Comparison of ENCODE assay signal across 11 mouse cellular contexts in the genomic region with DNA sequence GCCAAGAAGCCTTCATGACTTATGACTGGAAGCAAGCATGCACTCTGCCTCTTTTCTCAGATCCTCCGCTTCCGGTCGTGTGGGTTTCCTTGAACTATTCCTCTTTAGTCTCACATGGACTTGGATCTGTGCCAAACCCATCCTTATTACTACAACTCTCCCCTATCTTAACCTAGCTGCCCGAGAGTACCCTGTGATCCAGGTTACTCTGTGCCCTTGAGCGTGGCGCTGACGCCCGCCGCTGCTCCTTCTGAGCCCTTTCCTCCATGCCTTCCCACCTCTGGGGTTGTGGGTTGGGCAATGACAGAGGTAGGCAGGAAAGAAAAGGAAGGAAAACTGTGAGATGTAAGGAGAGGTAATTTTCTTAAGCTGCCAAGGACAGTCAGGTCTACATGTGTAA. TPM values are rescaled to one million over a fixed set of nuclear protein-coding genes. Genes with fewer than 3 reads are reported as not detected.
DNase-seq lines count a peak whose midpoint lies in the region; ATAC-seq lines count a peak whose summit lies in the region.
"Had no signal": no experiment of that assay in that cellular context is flagged by ENCODE, and none has a peak within 500 bp of the region (broad histone marks: within the 10 kb centered on the region; RNA-seq: fewer than 3 reads in every experiment).

No protein-coding gene starts in this region.

- H3K4me2 ChIP-seq in hindbrain, embryonic 12.5 days (replicated peaks) = peak overlapping the region; percentile 80
- H3K4me2 ChIP-seq in neural tube, embryonic 12.5 days (replicated peaks) = peak overlapping the region; percentile 86
- H3K4me2 ChIP-seq in hindbrain, embryonic 15.5 days = peak overlapping the region; percentile 79
- H3K4me2 ChIP-seq in neural tube, embryonic 14.5 days (ENCODE audit: low read depth, low read length) = peak overlapping the region; percentile 27; the same call in 1 of the 2 replicates
- H3K4me2 ChIP-seq: liver, embryonic 12.5 days had no signal

- no peaks in the 10 kb centered on the region for H3K9me3 ChIP-seq in hindbrain, embryonic 12.5 days (replicated peaks)
- no peaks in the 10 kb centered on the region for H3K9me3 ChIP-seq in hindbrain, embryonic 10.5 days
- no peaks in the 10 kb centered on the region for H3K9me3 ChIP-seq in neural tube, embryonic 12.5 days
- H3K9me3 ChIP-seq in hindbrain, embryonic 15.5 days = no peaks in the 10 kb centered on the region
- H3K9me3 ChIP-seq in neural tube, embryonic 14.5 days (ENCODE audit: control insufficient read depth, low read length) = no peaks in the 10 kb centered on the region
- H3K9me3 ChIP-seq: liver, embryonic 12.5 days had no signal

- no peak overlapping the region for H3K9ac ChIP-seq in hindbrain, embryonic 12.5 days
- no peak overlapping the region for H3K9ac ChIP-seq in neural tube, embryonic 12.5 days
- no peak overlapping the region for H3K9ac ChIP-seq in hindbrain, embryonic 15.5 days
- no peak overlapping the region; the same call in 1 of the 2 replicates for H3K9ac ChIP-seq in neural tube, embryonic 14.5 days (replicated peaks; ENCODE audit: low read depth, low read length)
- H3K9ac ChIP-seq: liver, embryonic 12.5 days had no signal

- peaks cover 25% of the 10 kb centered on the region for H3K36me3 ChIP-seq in hindbrain, embryonic 12.5 days
- H3K36me3 ChIP-seq in hindbrain, embryonic 10.5 days = peaks cover 28% of the 10 kb centered on the region
- H3K36me3 ChIP-seq in neural tube, embryonic 12.5 days = peaks cover 23% of the 10 kb centered on the region
- H3K36me3 ChIP-seq in hindbrain, embryonic 15.5 days = peaks cover 15% of the 10 kb centered on the region
- peaks cover 12% of the 10 kb centered on the region for H3K36me3 ChIP-seq in neural tube, embryonic 14.5 days (ENCODE audit: control insufficient read depth, insufficient read depth, low read length)

- WGBS in hindbrain, embryonic 12.5 days = 77% methylated on average over 9 of the region's 9 CpGs
- WGBS in hindbrain, embryonic 10.5 days = 89% methylated on average over 9 of the region's 9 CpGs
- whole genome bisulfite sequencing in neural tube, embryonic 12.5 days = 80% methylated on average over 9 of the region's 9 CpGs
- 62% methylated on average over 9 of the region's 9 CpGs for WGBS in hindbrain, embryonic 15.5 days
- 60% methylated on average over 9 of the region's 9 CpGs for WGBS in neural tube, embryonic 14.5 days

- ATAC-seq in hindbrain, embryonic 12.5 days (ENCODE audit: low FRiP score) = no peak
- ATAC-seq in neural tube, embryonic 12.5 days (ENCODE audit: low FRiP score, low read depth) = no peak
- no peak for ATAC-seq in hindbrain, embryonic 15.5 days (ENCODE audit: low FRiP score, low read depth)
- no peak for ATAC-seq in neural tube, embryonic 14.5 days (ENCODE audit: low read depth)
- ATAC-seq: inflammation-experienced regulatory T-cells, adult 6 months; liver, embryonic 12.5 days had no signal

- H3K27ac ChIP-seq in hindbrain, embryonic 12.5 days = no peak overlapping the region
- H3K27ac ChIP-seq in hindbrain, embryonic 10.5 days = no peak overlapping the region
- H3K27ac ChIP-seq in neural tube, embryonic 12.5 days = no peak overlapping the region
- H3K27ac ChIP-seq in hindbrain, embryonic 15.5 days (replicated peaks) = no peak overlapping the region
- no peak overlapping the region for H3K27ac ChIP-seq in neural tube, embryonic 14.5 days (ENCODE audit: low read depth, low read length)
- H3K27ac ChIP-seq: liver, embryonic 12.5 days had no signal

- DNase-seq in hindbrain, embryonic 10.5 days (ENCODE audit: low spot score) = no peak
- DNase-seq in neural tube, embryonic 10.5 days (ENCODE audit: extremely low spot score, low spot score) = no peak
- no peak for DNase-seq in cerebellum, postnatal 25 days
- DNase-seq in thymus, postnatal 14 days = no peak
- DNase-seq: cerebellum, adult 2 months had no signal

- H3K27me3 ChIP-seq in hindbrain, embryonic 12.5 days = no peaks in the 10 kb centered on the region
- H3K27me3 ChIP-seq in hindbrain, embryonic 10.5 days (ENCODE audit: insufficient read depth, poor library complexity, severe bottlenecking) = no peaks in the 10 kb centered on the region
- H3K27me3 ChIP-seq in neural tube, embryonic 12.5 days (replicated peaks) = no peaks in the 10 kb centered on the region
- H3K27me3 ChIP-seq in hindbrain, embryonic 15.5 days = no peaks in the 10 kb centered on the region
- H3K27me3 ChIP-seq in neural tube, embryonic 14.5 days (ENCODE audit: control insufficient read depth, insufficient read depth, low read length) = no peaks in the 10 kb centered on the region

- H3K4me3 ChIP-seq in hindbrain, embryonic 12.5 days = no peak overlapping the region
- no peak overlapping the region for H3K4me3 ChIP-seq in hindbrain, embryonic 10.5 days
- no peak overlapping the region for H3K4me3 ChIP-seq in neural tube, embryonic 12.5 days
- 0 out of 2 replicates have a peak overlapping the region, but pooled peaks have one; percentile 3 for H3K4me3 ChIP-seq in hindbrain, embryonic 15.5 days
- H3K4me3 ChIP-seq in neural tube, embryonic 14.5 days (ENCODE audit: low read depth, low read length) = no peak overlapping the region
- H3K4me3 ChIP-seq: liver, embryonic 12.5 days had no signal

- H3K4me1 ChIP-seq in hindbrain, embryonic 12.5 days = peaks cover 50% of the 10 kb centered on the region
- peaks cover 68% of the 10 kb centered on the region for H3K4me1 ChIP-seq in hindbrain, embryonic 10.5 days (replicated peaks)
- H3K4me1 ChIP-seq in neural tube, embryonic 12.5 days = peaks cover 42% of the 10 kb centered on the region
- H3K4me1 ChIP-seq in hindbrain, embryonic 15.5 days (replicated peaks) = peaks cover 47% of the 10 kb centered on the region
- H3K4me1 ChIP-seq in neural tube, embryonic 14.5 days (ENCODE audit: control insufficient read depth, insufficient read depth, low read length) = peaks cover 33% of the 10 kb centered on the region

RNA-seq across cellular contexts. Expression of gene Csrnp2, which starts 3.3 kb away (rescaled TPM):
- 41.4 and 43.0 TPM in 2 replicates for polyA plus RNA-seq in hindbrain, embryonic 12.5 days (2016; fragmentation: Nextera tagmentation; extraction: Ambion mirVana)
- 20.9 and 26.2 TPM in 2 replicates for polyA plus RNA-seq in hindbrain, embryonic 10.5 days (2016; fragmentation: Nextera tagmentation; extraction: Ambion mirVana)
- 42.6 and 43.1 TPM in 2 replicates for polyA plus RNA-seq in neural tube, embryonic 12.5 days (2016; fragmentation: Nextera tagmentation; extraction: Ambion mirVana)
- 43.5 and 46.5 TPM in 2 replicates for polyA plus RNA-seq in hindbrain, embryonic 15.5 days (2015; fragmentation: Nextera tagmentation; extraction: Ambion mirVana)
- 43.0 and 50.0 TPM in 2 replicates for polyA plus RNA-seq in neural tube, embryonic 14.5 days (2014; fragmentation: Nextera tagmentation; extraction: Ambion mirVana)

RNA-seq across cellular contexts. Expression of gene Letmd1, which starts 23.1 kb away (rescaled TPM):
- 43.6 and 45.8 TPM in 2 replicates for polyA plus RNA-seq in hindbrain, embryonic 12.5 days (2016; fragmentation: Nextera tagmentation; extraction: Ambion mirVana)
- polyA plus RNA-seq in hindbrain, embryonic 10.5 days (2016; fragmentation: Nextera tagmentation; extraction: Ambion mirVana) = 38.0 and 41.2 TPM in 2 replicates
- polyA plus RNA-seq in neural tube, embryonic 12.5 days (2016; fragmentation: Nextera tagmentation; extraction: Ambion mirVana) = 48.5 and 50.6 TPM in 2 replicates
- polyA plus RNA-seq in hindbrain, embryonic 15.5 days (2015; fragmentation: Nextera tagmentation; extraction: Ambion mirVana) = 55.5 and 56.7 TPM in 2 replicates
- 56.7 and 62.5 TPM in 2 replicates for polyA plus RNA-seq in neural tube, embryonic 14.5 days (2014; fragmentation: Nextera tagmentation; extraction: Ambion mirVana)

RNA-seq across cellular contexts. Expression of gene Tfcp2, which starts 59.8 kb away (rescaled TPM):
- polyA plus RNA-seq in hindbrain, embryonic 12.5 days (2016; fragmentation: Nextera tagmentation; extraction: Ambion mirVana) = 42.9 and 50.8 TPM in 2 replicates
- 34.6 and 36.9 TPM in 2 replicates for polyA plus RNA-seq in hindbrain, embryonic 10.5 days (2016; fragmentation: Nextera tagmentation; extraction: Ambion mirVana)
- polyA plus RNA-seq in neural tube, embryonic 12.5 days (2016; fragmentation: Nextera tagmentation; extraction: Ambion mirVana) = 40.0 and 41.0 TPM in 2 replicates
- 34.2 and 35.9 TPM in 2 replicates for polyA plus RNA-seq in hindbrain, embryonic 15.5 days (2015; fragmentation: Nextera tagmentation; extraction: Ambion mirVana)
- polyA plus RNA-seq in neural tube, embryonic 14.5 days (2014; fragmentation: Nextera tagmentation; extraction: Ambion mirVana) = 32.0 and 33.4 TPM in 2 replicates

Comparison
In these comparisons a context has a peak if more than half of its experiments do, and no peak if none do; other contexts are left out.
1. H3K4me2 ChIP-seq: peak in every context shown above with its lines; median percentile 86 in neural tube, embryonic 12.5 days; 80 in hindbrain, embryonic 12.5 days; 79 in hindbrain, embryonic 15.5 days; 27 in neural tube, embryonic 14.5 days.